Mouse (Mus musculus): ENCODE measurements around the gene Bola2. TPM values are rescaled to one million over a fixed set of nuclear protein-coding genes. Genes with fewer than 3 reads are reported as not detected.

Gene Bola2
- total and polyA plus RNA-seq, 3 experiments: 29.1 to 63.7 (median 49.7) TPM

- intact Hi-C loops (cut with DNase I): loop anchor here (2.0 kb wide), 1 partner anchor 15 kb away; no protein-coding TSS in a partner anchor
- H3K27me3 ChIP-seq (ENCODE audit: control insufficient read depth, insufficient read depth, low read length): no peaks in the 10 kb centered on the region
- TF ChIP-seq POLR2A (IDR thresholded peaks at IDR 0.05; ENCODE audit: insufficient read depth, low read depth, low read length): no peak
- no peak for TF ChIP-seq EP300 (IDR thresholded peaks at IDR 0.05; ENCODE audit: insufficient read depth, low read depth, low read length)
- no peak for TF ChIP-seq CTCF (IDR thresholded peaks at IDR 0.05)
- H3K4me1 ChIP-seq (ENCODE audit: control insufficient read depth, insufficient read depth, low read length): peaks cover 14% of the 10 kb centered on the region
- DNase-seq: no peak
- H3K79me2 ChIP-seq (replicated peaks; ENCODE audit: control insufficient read depth, insufficient read depth, low read length): no peaks in the 10 kb centered on the region
- H3K36me3 ChIP-seq (ENCODE audit: control insufficient read depth, insufficient read depth, low read length): peaks cover 2% of the 10 kb centered on the region; the same call in 1 of the 2 replicates
- no peak overlapping the region for H3K9ac ChIP-seq (ENCODE audit: low read depth, low read length)
- no peak overlapping the region for H3K4me3 ChIP-seq
- H3K27ac ChIP-seq: no peak overlapping the region; the same call in 1 of the 2 replicates
- 73% methylated on average over 9 of the region's 9 CpGs for WGBS
Observed at GRCm38 (mm10) chr7:126667495-126668090, 27.6 kb upstream of the Bola2 start.

- intact Hi-C loops (cut with DNase I): loop anchor here (2.0 kb wide), 1 partner anchor 16 kb away; no protein-coding TSS in a partner anchor
- DNase-seq: no peak
- H3K9ac ChIP-seq (ENCODE audit: low read depth, low read length): no peak overlapping the region
- TF ChIP-seq CTCF (IDR thresholded peaks at IDR 0.05) (no peak), POLR2A (IDR thresholded peaks at IDR 0.05; ENCODE audit: insufficient read depth, low read depth, low read length) (peak; percentile 32; the same call in 1 of the 2 replicates), EP300 (IDR thresholded peaks at IDR 0.05; ENCODE audit: insufficient read depth, low read depth, low read length) (no peak)
- no peaks in the 10 kb centered on the region for H3K27me3 ChIP-seq (ENCODE audit: control insufficient read depth, insufficient read depth, low read length)
- H3K4me1 ChIP-seq (ENCODE audit: control insufficient read depth, insufficient read depth, low read length): peaks cover 14% of the 10 kb centered on the region
- WGBS: 37% methylated on average over 5 of the region's 5 CpGs
- H3K79me2 ChIP-seq (replicated peaks; ENCODE audit: control insufficient read depth, insufficient read depth, low read length): no peaks in the 10 kb centered on the region
- H3K27ac ChIP-seq: peak overlapping the region; percentile 49
- H3K4me3 ChIP-seq: no peak overlapping the region
- peaks cover 10% of the 10 kb centered on the region for H3K36me3 ChIP-seq (ENCODE audit: control insufficient read depth, insufficient read depth, low read length)
Observed at GRCm38 (mm10) chr7:126668452-126668851, 26.7 kb upstream of the Bola2 start.

- no peak overlapping the region for H3K27ac ChIP-seq
- H3K79me2 ChIP-seq (replicated peaks; ENCODE audit: control insufficient read depth, insufficient read depth, low read length): no peaks in the 10 kb centered on the region; the same call in 1 of the 2 replicates
- peaks cover 18% of the 10 kb centered on the region for H3K36me3 ChIP-seq (ENCODE audit: control insufficient read depth, insufficient read depth, low read length)
- H3K4me3 ChIP-seq: no peak overlapping the region
- H3K4me1 ChIP-seq (ENCODE audit: control insufficient read depth, insufficient read depth, low read length): peaks cover 9% of the 10 kb centered on the region
- 87% methylated on average over 3 of the region's 3 CpGs for WGBS
- TF ChIP-seq POLR2A (IDR thresholded peaks at IDR 0.05; ENCODE audit: insufficient read depth, low read depth, low read length): no peak
- TF ChIP-seq CTCF (IDR thresholded peaks at IDR 0.05): no peak
- no peak for TF ChIP-seq EP300 (IDR thresholded peaks at IDR 0.05; ENCODE audit: insufficient read depth, low read depth, low read length)
- DNase-seq: no peak
- H3K27me3 ChIP-seq (ENCODE audit: control insufficient read depth, insufficient read depth, low read length): no peaks in the 10 kb centered on the region
- H3K9ac ChIP-seq (ENCODE audit: low read depth, low read length): no peak overlapping the region
- intact Hi-C loops (cut with DNase I): no loop called here
Observed at GRCm38 (mm10) chr7:126670152-126670551, 25.0 kb upstream of the Bola2 start.

DNA sequence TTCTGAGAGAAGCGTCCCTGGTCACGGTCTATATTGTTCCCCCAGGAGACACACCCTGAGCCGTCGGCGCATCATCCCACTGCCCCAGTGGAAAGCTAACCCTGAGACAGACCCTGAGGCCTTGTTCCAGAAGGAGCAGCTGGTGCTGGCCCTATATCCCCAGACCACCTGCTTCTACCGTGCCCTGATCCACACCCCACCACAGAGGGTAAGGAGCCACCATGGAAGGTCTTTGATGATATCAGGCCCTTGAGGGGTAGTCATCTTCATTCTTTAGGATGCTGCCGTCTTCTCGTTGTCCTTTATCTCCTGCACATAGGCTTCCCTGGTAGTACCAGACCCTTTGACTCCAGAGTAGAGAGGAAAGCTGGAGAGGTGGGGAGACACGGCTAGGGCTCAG is 23.1 kb upstream of the Bola2 start:
- 93% methylated on average over 9 of the region's 9 CpGs for WGBS
- TF ChIP-seq POLR2A (IDR thresholded peaks at IDR 0.05; ENCODE audit: insufficient read depth, low read depth, low read length): no peak
- TF ChIP-seq CTCF (IDR thresholded peaks at IDR 0.05): no peak
- no peak for TF ChIP-seq EP300 (IDR thresholded peaks at IDR 0.05; ENCODE audit: insufficient read depth, low read depth, low read length)
- Histone ChIP-seq H3K36me3 (ENCODE audit: control insufficient read depth, insufficient read depth, low read length) (peaks cover 18% of the 10 kb centered on the region), H3K27me3 (ENCODE audit: control insufficient read depth, insufficient read depth, low read length) (no peaks in the 10 kb centered on the region), H3K79me2 (replicated peaks; ENCODE audit: control insufficient read depth, insufficient read depth, low read length) (no peaks in the 10 kb centered on the region; the same call in 1 of the 2 replicates), H3K4me1 (ENCODE audit: control insufficient read depth, insufficient read depth, low read length) (peaks cover 19% of the 10 kb centered on the region), H3K4me3 (no peak overlapping the region), H3K27ac (no peak overlapping the region), H3K9ac (ENCODE audit: low read depth, low read length) (no peak overlapping the region)
- intact Hi-C loops (cut with DNase I): no loop called here
- no peak for DNase-seq

DNA sequence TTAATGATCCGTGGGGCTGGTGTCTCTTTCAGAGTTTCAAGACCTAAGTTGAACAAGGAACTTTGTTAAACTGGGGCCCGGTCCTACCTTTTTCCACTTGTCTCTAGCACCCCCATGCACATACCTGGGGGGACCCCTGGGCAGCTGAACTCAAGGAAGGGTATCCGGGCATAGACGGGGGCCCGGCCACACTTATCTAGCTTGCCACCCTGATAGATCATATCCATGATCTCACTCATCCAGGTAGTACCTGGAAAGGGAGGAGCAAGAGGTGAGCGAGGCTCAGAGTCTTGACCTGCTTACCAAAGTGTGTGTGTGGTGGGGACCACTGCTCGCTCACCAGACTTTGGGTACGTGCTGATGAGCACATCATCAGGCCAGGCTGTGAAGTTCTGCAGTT is 20.1 kb upstream of the Bola2 start:
- intact Hi-C loops (cut with DNase I): no loop called here
- peak overlapping the region; percentile 56 for H3K4me3 ChIP-seq
- peak overlapping the region; percentile 71 for H3K9ac ChIP-seq (ENCODE audit: low read depth, low read length)
- peaks cover 12% of the 10 kb centered on the region for H3K4me1 ChIP-seq (ENCODE audit: control insufficient read depth, insufficient read depth, low read length)
- DNase-seq: no peak
- TF ChIP-seq EP300 (IDR thresholded peaks at IDR 0.05; ENCODE audit: insufficient read depth, low read depth, low read length): no peak
- no peak for TF ChIP-seq CTCF (IDR thresholded peaks at IDR 0.05)
- no peak for TF ChIP-seq POLR2A (IDR thresholded peaks at IDR 0.05; ENCODE audit: insufficient read depth, low read depth, low read length)
- peak overlapping the region; percentile 94 for H3K27ac ChIP-seq
- WGBS: 96% methylated on average over 8 of the region's 8 CpGs
- no peaks in the 10 kb centered on the region for H3K27me3 ChIP-seq (ENCODE audit: control insufficient read depth, insufficient read depth, low read length)
- no peaks in the 10 kb centered on the region; the same call in 1 of the 2 replicates for H3K79me2 ChIP-seq (replicated peaks; ENCODE audit: control insufficient read depth, insufficient read depth, low read length)
- H3K36me3 ChIP-seq (ENCODE audit: control insufficient read depth, insufficient read depth, low read length): peaks cover 16% of the 10 kb centered on the region

- intact Hi-C loops (cut with DNase I): loop anchor here (2.0 kb wide), 1 partner anchor 33 kb away; no protein-coding TSS in a partner anchor
- H3K79me2 ChIP-seq (replicated peaks; ENCODE audit: control insufficient read depth, insufficient read depth, low read length): no peaks in the 10 kb centered on the region; the same call in 1 of the 2 replicates
- H3K27me3 ChIP-seq (ENCODE audit: control insufficient read depth, insufficient read depth, low read length): no peaks in the 10 kb centered on the region
- WGBS: 0% methylated on average over 1 of the region's 1 CpGs
- peaks cover 12% of the 10 kb centered on the region for H3K4me1 ChIP-seq (ENCODE audit: control insufficient read depth, insufficient read depth, low read length)
- DNase-seq: peak; percentile 73 to 80
- peak within 1 kb of the TSS; percentile 94 for H3K27ac ChIP-seq
- H3K36me3 ChIP-seq (ENCODE audit: control insufficient read depth, insufficient read depth, low read length): peaks cover 16% of the 10 kb centered on the region
- peak within 1 kb of the TSS; percentile 86 for H3K9ac ChIP-seq (ENCODE audit: low read depth, low read length)
- H3K4me3 ChIP-seq: peak within 1 kb of the TSS; percentile 56
- TF ChIP-seq CTCF (IDR thresholded peaks at IDR 0.05) (no peak), POLR2A (IDR thresholded peaks at IDR 0.05; ENCODE audit: insufficient read depth, low read depth, low read length) (peak; percentile 97), EP300 (IDR thresholded peaks at IDR 0.05; ENCODE audit: insufficient read depth, low read depth, low read length) (peak; percentile 95)
Observed at GRCm38 (mm10) chr7:126676207-126676606, 19.0 kb upstream of the Bola2 start, which contains the start of gene Sult1a1. Gene Sult1a1, minus strand, starts transcription at chr7:126676432.
